Mouse (Mus musculus) hindbrain, embryonic 11.5 days (tissue): ENCODE data around the gene Igfbp7. TPM values are rescaled to one million over a fixed set of nuclear protein-coding genes. Genes with fewer than 3 reads are reported as not detected.
A peak's percentile ranks its signal among the peaks of the same experiment; 100 is the strongest.

Experiments
- ATAC-seq: fragments of 200-750 bp; cut with Nextera tagmentation; 2 replicates; pipeline ENCODE4 v1.8.0; 2017; ENCODE audit warnings: mild to moderate bottlenecking, moderate TSS enrichment, moderate library complexity; ENCODE audit not compliant: low FRiP score
- DNase-seq: peaks from one replicate; pipeline ENCODE4 v3.0.0-alpha.2; 2015; ENCODE audit warnings: low spot score
- H3K27ac ChIP-seq: fragments of 300-500 bp; sonication (generic); 2 replicates; pipeline ENCODE4 v1.5.1; 2014; ENCODE audit warnings: mild to moderate bottlenecking, low read depth, low read length
- H3K27me3 ChIP-seq: fragments of 300-500 bp; sonication (generic); 2 replicates; pipeline ENCODE4 v1.6.1; 2014; ENCODE audit warnings: mild to moderate bottlenecking, low read length, moderate library complexity, mixed read lengths; ENCODE audit not compliant: control insufficient read depth, insufficient read depth
- H3K36me3 ChIP-seq: fragments of 300-500 bp; sonication (generic); 2 replicates; pipeline ENCODE4 v1.6.1; 2014; ENCODE audit warnings: mild to moderate bottlenecking, low read length, moderate library complexity, mixed read lengths; ENCODE audit not compliant: control insufficient read depth, insufficient read depth
- H3K4me1 ChIP-seq: fragments of 300-500 bp; sonication (generic); replicated peaks from 2 replicates; pipeline ENCODE4 v1.6.1; 2014; ENCODE audit warnings: low read length, mixed read lengths; ENCODE audit not compliant: control insufficient read depth, insufficient read depth
- H3K4me2 ChIP-seq: fragments of 300-500 bp; sonication (generic); replicated peaks from 2 replicates; pipeline ENCODE4 v1.6.1; 2014; ENCODE audit warnings: mild to moderate bottlenecking, low read depth, low read length
- H3K4me3 ChIP-seq: fragments of 300-500 bp; sonication (generic); 2 replicates; pipeline ENCODE4 v1.5.1; 2014; ENCODE audit warnings: low read depth, low read length
- H3K9ac ChIP-seq: fragments of 300-500 bp; sonication (generic); 2 replicates; pipeline ENCODE4 v1.6.1; 2014; ENCODE audit warnings: low read depth, low read length
- H3K9me3 ChIP-seq: fragments of 300-500 bp; sonication (generic); 2 replicates; pipeline ENCODE4 v1.6.1; 2016; ENCODE audit warnings: low read length; ENCODE audit not compliant: control insufficient read depth
- WGBS: fragments of 180-500 bp; shearing (Covaris S2); extraction: QIAGEN DNeasy Blood & Tissue Kit; methylation state at CpG from one replicate; pipeline ENCODE4 v1.1.7; 2014; 5-methylcytosine and 5-hydroxymethylcytosine counted together
- polyA plus RNA-seq: library from polyadenylated mRNA; unstranded; fragments of >200 nt; fragmentation: Nextera tagmentation; extraction: Ambion mirVana; gene quantifications from 2 replicates; pipeline ENCODE4 v1.2.1, GENCODE M21; 2014

Gene Igfbp7
- polyA plus RNA-seq, 1 experiment from 2014 or later, result 26.7 TPM

DNA sequence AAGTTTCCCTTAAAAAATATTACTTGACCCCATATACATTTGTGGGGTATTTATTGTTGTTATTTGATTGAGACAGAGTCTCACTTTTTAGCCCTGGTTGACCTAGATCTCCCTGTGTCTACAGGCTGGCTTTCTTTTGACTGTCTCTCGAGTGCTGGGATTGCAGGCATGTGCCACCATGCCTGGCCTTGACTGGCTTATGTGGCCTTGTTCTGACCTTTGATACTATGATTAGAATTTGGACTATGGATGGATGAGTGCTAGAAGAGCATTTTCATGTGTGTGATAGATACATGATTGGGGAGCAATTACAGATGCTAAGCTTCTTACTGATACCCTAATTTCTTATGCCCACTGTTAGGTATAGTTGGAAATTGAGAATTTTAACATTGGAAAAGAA is 82.9 kb downstream of the Igfbp7 start:
- Histone ChIP-seq H3K4me2 (no peak overlapping the region), H3K36me3 (peaks cover 17% of the 10 kb centered on the region), H3K4me3 (no peak overlapping the region), H3K4me1 (no peaks in the 10 kb centered on the region), H3K27ac (no peak overlapping the region), H3K27me3 (no peaks in the 10 kb centered on the region), H3K9ac (no peak overlapping the region), H3K9me3 (no peaks in the 10 kb centered on the region)
- 93% methylated on average over 1 of the region's 1 CpGs for WGBS
- ATAC-seq (no peak), DNase-seq (no peak)

DNA sequence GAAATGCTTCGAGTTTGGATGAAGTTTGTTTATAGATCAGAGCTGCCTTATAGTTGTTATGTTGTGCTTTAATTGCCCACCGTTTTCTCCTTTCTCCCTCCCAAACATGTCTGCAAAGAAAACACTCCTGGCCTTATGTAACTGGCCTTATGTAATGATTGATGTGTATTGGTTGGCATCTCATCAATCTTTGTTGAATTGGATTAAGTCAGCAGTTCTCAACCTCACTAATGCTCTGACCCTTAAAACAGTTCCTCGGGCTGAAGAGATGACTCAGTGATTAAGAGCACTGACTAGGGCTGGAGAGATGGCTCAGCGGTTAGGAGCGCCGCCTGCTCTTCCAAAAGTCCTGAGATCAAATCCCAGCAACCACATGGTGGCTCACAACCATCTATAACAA is 92.9 kb downstream of the Igfbp7 start:
- DNase-seq (no peak), ATAC-seq (no peak)
- 0 out of 2 replicates have a peak, but pooled peaks cover 2% of the 10 kb centered on the region for H3K36me3 ChIP-seq
- 92% methylated on average over 6 of the region's 6 CpGs for WGBS
- no peaks in the 10 kb centered on the region for H3K27me3 ChIP-seq
- no peaks in the 10 kb centered on the region for H3K9me3 ChIP-seq
- no peaks in the 10 kb centered on the region for H3K4me1 ChIP-seq
- H3K4me2 ChIP-seq, result no peak overlapping the region
- no peak overlapping the region for H3K27ac ChIP-seq
- H3K4me3 ChIP-seq, result no peak overlapping the region
- H3K9ac ChIP-seq, result no peak overlapping the region

DNA sequence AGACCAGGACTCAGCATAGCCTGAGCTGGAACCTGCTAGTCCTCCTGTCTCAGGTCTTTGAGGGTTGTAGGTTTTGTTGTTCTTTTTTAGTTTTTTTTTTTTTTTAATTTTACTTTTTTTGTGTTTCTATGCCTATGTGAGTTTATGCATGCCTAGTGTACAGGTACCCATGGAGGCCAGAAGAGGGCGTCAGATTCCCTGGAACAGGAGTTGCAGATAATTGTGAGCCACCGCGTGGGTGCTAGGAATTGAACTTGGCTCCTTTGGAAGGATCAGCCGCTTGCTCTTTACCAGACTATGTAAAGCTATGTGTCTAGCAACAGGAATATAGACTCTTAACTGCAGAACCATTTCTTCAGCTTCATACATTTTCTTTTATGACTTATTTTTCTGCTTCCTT is 93.6 kb downstream of the Igfbp7 start:
- no peak overlapping the region for H3K27ac ChIP-seq
- H3K9me3 ChIP-seq, result no peaks in the 10 kb centered on the region
- H3K4me1 ChIP-seq, result no peaks in the 10 kb centered on the region
- H3K4me2 ChIP-seq, result no peak overlapping the region
- 0 out of 2 replicates have a peak, but pooled peaks cover 2% of the 10 kb centered on the region for H3K36me3 ChIP-seq
- no peak overlapping the region for H3K9ac ChIP-seq
- DNase-seq (no peak), ATAC-seq (no peak)
- no peaks in the 10 kb centered on the region for H3K27me3 ChIP-seq
- 94% methylated on average over 4 of the region's 4 CpGs for WGBS
- H3K4me3 ChIP-seq, result no peak overlapping the region

DNA sequence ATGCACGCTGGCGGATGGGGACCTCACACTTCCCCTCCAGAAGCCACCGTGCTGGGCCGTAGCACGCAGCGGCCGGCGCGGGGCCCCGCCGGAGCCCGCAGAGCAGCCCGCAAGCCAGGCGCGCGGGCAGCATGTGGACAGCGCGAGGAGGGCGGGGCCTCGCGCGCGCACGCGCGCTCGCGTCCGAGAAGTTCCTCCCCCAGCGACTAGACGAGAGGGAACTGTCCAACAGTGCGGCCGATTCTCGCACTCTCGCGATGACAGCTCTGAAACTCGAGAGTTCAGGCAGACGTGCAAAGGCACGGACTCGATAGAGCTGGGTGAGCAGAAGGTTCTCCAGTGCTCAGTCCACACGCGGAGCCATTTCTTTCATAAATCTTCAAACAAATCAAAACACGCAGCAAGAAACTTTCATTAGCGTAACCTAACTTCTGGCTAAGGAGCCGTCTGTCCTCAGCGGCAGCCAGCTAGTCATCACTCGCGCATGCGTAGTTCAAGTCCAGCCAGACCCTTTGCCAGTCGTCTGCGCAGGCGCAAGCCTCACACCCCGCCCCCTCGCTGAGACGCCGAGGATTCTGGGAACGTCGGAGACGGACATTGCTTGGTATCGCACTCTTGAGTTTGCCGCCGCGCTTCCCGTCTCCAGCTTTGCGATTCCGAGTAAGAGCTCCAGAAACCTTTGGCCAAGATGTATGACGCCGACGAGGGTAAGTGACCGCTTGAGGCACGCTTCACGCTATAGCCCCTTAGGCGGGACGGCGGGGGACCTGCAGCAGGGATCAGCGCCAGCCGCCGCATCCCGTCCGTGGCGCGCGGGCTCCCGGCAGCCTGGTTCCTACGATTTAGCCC is 97.7 kb downstream of the Igfbp7 start, which contains the start of the genes Noa1 and Polr2b:
Gene Noa1, minus strand, starts transcription at position 161 of the 849 bp plus-strand sequence.
Gene Polr2b, plus strand, starts transcription at position 224 of the 849 bp plus-strand sequence.
- ATAC-seq (peak; percentile 97), DNase-seq (peak; percentile 98)
- peak within 1 kb of the TSS; percentile 96 for H3K4me3 ChIP-seq
- peak within 1 kb of the TSS; percentile 67 for H3K27ac ChIP-seq
- H3K4me2 ChIP-seq, result peak within 1 kb of the TSS; percentile 99
- H3K27me3 ChIP-seq, result no peaks in the 10 kb centered on the region
- H3K9ac ChIP-seq, result peak within 1 kb of the TSS; percentile 61
- under 1% methylated on average over 81 of the region's 85 CpGs for WGBS
- peaks cover 7% of the 10 kb centered on the region for H3K4me1 ChIP-seq
- H3K36me3 ChIP-seq, result peaks cover 5% of the 10 kb centered on the region; the same call in 1 of the 2 replicates
- H3K9me3 ChIP-seq, result no peaks in the 10 kb centered on the region

DNA sequence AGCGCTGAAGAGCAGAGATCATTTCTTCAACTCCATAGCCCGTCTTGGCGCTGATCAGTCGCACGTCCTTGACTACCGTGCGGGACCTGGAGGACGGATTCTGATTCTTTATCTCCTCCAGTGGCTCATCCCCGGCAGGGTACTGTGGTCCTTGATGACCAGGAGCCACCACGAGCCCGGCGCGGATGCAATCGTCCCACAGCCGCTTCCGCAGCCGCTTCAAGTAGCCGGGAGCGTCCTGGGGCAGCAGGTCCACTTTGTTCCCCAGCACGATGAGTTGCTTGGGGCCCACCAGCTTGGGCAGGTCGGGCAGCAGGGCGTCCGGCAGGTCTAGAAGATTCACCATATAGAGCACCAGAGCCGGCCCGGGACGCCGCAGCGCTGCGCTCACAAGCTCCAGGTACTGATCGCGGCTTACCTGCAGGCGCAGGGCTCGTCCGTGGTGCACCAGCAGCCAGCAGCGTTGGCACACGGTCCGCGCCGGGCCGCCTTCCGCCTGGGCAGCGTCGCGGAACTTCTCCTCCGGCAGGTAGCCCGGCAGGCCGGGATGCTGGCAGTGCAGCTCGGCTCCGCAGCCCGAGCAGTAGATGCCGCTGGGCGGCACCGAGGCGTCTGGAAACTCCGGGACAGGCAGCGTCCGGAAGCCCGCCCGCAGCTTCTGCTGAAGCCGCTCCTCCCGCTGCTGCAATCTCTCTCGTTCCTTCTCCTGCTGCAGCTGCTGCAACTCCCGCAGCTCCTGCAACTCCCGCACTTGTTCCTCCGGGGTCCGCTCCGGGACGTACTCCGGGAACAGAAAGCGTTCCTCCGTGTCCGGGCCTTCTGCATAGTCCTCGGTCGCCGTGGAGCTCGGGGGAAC is 98.6 kb downstream of the Igfbp7 start:
- peak overlapping the region; percentile 61 for H3K9ac ChIP-seq
- peaks cover 7% of the 10 kb centered on the region for H3K4me1 ChIP-seq
- under 1% methylated on average over 76 of the region's 76 CpGs for WGBS
- H3K9me3 ChIP-seq, result no peaks in the 10 kb centered on the region
- no peaks in the 10 kb centered on the region for H3K27me3 ChIP-seq
- ATAC-seq (peak; percentile 48), DNase-seq (peak; percentile 65)
- H3K27ac ChIP-seq, result peak overlapping the region; percentile 67
- H3K4me2 ChIP-seq, result peak overlapping the region; percentile 99
- peak overlapping the region; percentile 96 for H3K4me3 ChIP-seq
- H3K36me3 ChIP-seq, result peaks cover 5% of the 10 kb centered on the region; the same call in 1 of the 2 replicates

DNA sequence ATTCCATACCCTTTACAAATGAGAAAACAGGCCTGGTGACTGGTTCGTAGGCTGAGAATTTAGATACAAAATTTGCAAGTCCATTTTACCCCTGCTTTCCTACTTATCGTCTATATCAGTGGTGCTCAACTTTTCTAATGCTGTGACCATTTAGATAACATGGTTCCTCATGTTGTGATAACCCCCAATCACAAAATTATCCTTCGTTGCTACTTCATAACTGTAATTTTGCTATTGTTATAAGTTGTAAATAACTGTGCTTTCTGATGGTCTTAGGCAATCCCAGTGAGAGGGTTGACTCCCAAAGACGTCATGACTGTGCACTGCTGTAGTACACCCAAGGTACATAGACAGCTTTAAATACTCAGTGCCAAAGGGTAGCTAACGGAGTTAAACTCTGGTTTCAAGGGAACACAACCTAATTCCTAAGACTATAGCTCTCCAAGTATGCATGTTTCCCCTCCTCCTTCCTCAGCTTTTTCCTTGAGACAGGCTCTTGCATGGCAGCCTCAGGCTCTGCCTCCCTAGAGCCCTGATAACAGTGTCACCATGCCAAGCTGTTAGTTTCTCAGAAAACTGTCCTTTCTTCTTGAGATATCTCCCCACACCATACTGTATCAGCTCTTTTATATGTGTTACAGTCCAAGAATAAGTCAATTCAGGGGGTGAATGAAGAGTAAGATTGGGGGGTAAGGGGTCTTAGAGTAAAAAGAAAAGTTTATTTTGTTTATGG is 99.9 kb downstream of the Igfbp7 start:
- Histone ChIP-seq H3K9me3 (no peaks in the 10 kb centered on the region), H3K36me3 (peaks cover 5% of the 10 kb centered on the region; the same call in 1 of the 2 replicates), H3K4me2 (peak overlapping the region; percentile 99), H3K27me3 (no peaks in the 10 kb centered on the region), H3K4me1 (peaks cover 7% of the 10 kb centered on the region), H3K27ac (no peak overlapping the region), H3K4me3 (peak overlapping the region; percentile 96), H3K9ac (peak overlapping the region; percentile 37; the same call in 1 of the 2 replicates)
- 83% methylated on average over 5 of the region's 5 CpGs for WGBS
- DNase-seq (no peak), ATAC-seq (no peak)

DNA sequence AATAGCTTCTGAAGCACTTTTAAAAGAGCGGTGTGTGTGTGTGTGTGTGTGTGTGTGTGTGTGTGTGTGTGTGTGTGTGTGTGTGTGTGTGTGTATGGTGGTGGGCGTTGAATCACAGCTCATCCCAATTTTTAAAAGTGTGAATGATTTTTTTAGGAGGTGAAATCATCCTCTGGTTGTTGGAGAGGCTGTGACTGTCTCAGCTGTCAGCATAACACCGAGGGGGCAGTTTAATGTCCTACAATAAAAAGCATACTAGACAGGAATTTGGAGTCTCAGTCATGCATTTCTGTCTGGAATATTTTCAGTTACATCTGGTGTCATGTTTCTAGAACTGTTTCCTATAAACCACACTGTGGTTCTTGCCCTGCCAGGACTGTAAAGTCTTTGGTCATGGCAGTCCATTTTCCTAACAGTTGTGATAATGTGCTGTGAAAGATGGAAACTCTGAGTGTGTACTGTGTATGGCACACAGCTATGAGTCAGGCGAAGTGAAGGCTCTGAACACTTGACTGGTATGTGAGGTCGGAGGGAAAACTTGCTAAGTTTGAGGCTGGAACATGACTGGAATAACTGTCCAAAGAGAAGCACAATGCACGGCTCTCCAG is 106.4 kb downstream of the Igfbp7 start:
- Histone ChIP-seq H3K4me2 (no peak overlapping the region), H3K4me3 (no peak overlapping the region), H3K27me3 (no peaks in the 10 kb centered on the region), H3K9me3 (no peaks in the 10 kb centered on the region), H3K9ac (no peak overlapping the region), H3K27ac (no peak overlapping the region), H3K36me3 (peaks cover 12% of the 10 kb centered on the region), H3K4me1 (no peaks in the 10 kb centered on the region)
- ATAC-seq (no peak), DNase-seq (no peak)
- 92% methylated on average over 5 of the region's 6 CpGs for WGBS

DNA sequence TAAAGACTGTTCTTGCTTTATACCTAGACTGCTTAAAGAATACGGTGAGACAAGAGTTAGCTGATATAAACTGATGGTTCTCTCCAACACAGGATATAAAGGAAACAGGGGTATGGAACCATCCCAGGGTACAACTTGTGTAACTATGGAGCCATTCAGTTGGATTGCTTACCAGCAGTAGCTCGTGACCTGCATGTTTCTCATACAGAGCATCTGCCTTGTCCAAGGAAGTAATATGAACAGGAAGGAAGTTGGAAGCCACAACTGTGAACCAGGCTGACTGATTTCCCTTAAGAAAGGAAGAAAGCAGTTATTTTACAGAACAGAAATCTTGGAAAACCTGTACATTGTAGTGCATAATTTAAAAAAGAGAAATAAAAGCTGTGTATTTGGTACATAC is 108.4 kb downstream of the Igfbp7 start:
- 94% methylated on average over 2 of the region's 2 CpGs for WGBS
- H3K36me3 ChIP-seq, result peaks cover 9% of the 10 kb centered on the region
- H3K4me2 ChIP-seq, result no peak overlapping the region
- no peak overlapping the region for H3K4me3 ChIP-seq
- DNase-seq (no peak), ATAC-seq (no peak)
- H3K9me3 ChIP-seq, result no peaks in the 10 kb centered on the region
- H3K9ac ChIP-seq, result no peak overlapping the region
- no peak overlapping the region for H3K27ac ChIP-seq
- no peaks in the 10 kb centered on the region for H3K4me1 ChIP-seq
- H3K27me3 ChIP-seq, result no peaks in the 10 kb centered on the region
